Mouse (Mus musculus) kidney, embryonic 14.5 days (tissue): ENCODE measurements around the gene Hmgb1. TPM values are rescaled to one million over a fixed set of nuclear protein-coding genes. Genes with fewer than 3 reads are reported as not detected.
A peak's percentile ranks its signal among the peaks of the same experiment; 100 is the strongest.

Source experiments
- ATAC-seq: fragments of 200-750 bp; cut with Nextera tagmentation; 2 replicates; pipeline ENCODE4 v1.8.0; 2017; ENCODE audit warnings: moderate number of reproducible peaks, mild to moderate bottlenecking, moderate TSS enrichment, moderate library complexity; ENCODE audit not compliant: low FRiP score, low TSS enrichment
- H3K27ac ChIP-seq: fragments of 300-500 bp; sonication (generic); 2 replicates; pipeline ENCODE4 v1.5.1; 2014; ENCODE audit warnings: low read depth, mild to moderate bottlenecking, low read length, moderate library complexity, mixed read lengths
- H3K27me3 ChIP-seq: fragments of 300-500 bp; sonication (generic); 2 replicates; pipeline ENCODE4 v1.6.1; 2014; ENCODE audit warnings: mild to moderate bottlenecking, low read length; ENCODE audit not compliant: control insufficient read depth, insufficient read depth
- H3K36me3 ChIP-seq: fragments of 300-500 bp; sonication (generic); 2 replicates; pipeline ENCODE4 v1.6.1; 2014; ENCODE audit warnings: low read length, mixed read lengths; ENCODE audit not compliant: control insufficient read depth, insufficient read depth
- H3K4me1 ChIP-seq: fragments of 300-500 bp; sonication (generic); 2 replicates; pipeline ENCODE4 v1.6.1; 2014; ENCODE audit warnings: low read length, mixed read lengths; ENCODE audit not compliant: control insufficient read depth, insufficient read depth
- H3K4me2 ChIP-seq: fragments of 300-500 bp; sonication (generic); replicated peaks from 2 replicates; pipeline ENCODE4 v1.6.1; 2014; ENCODE audit warnings: low read depth, mild to moderate bottlenecking, low read length
- H3K4me3 ChIP-seq: fragments of 300-500 bp; sonication (generic); 2 replicates; pipeline ENCODE4 v1.5.1; 2014; ENCODE audit warnings: mild to moderate bottlenecking, low read length
- H3K9ac ChIP-seq: fragments of 300-500 bp; sonication (generic); 2 replicates; pipeline ENCODE4 v1.6.1; 2014; ENCODE audit warnings: low read depth, mild to moderate bottlenecking, low read length, moderate library complexity
- H3K9me3 ChIP-seq: fragments of 300-500 bp; sonication (generic); 2 replicates; pipeline ENCODE4 v1.6.1; 2016; ENCODE audit warnings: low read length; ENCODE audit not compliant: control insufficient read depth
- WGBS: fragments of 180-500 bp; shearing (Covaris S2); extraction: QIAGEN DNeasy Blood & Tissue Kit; methylation state at CpG from one replicate; pipeline ENCODE4 v1.1.7; 2014; 5-methylcytosine and 5-hydroxymethylcytosine counted together
- polyA plus RNA-seq: library from polyadenylated mRNA; unstranded; fragments of >200 nt; fragmentation: Nextera tagmentation; extraction: Ambion mirVana; gene quantifications from 2 replicates; pipeline ENCODE4 v1.2.1, GENCODE M21; 2014

Hmgb1 gene
- polyA plus RNA-seq, 1 experiment from 2014 or later, result 1,862 TPM

- no peaks in the 10 kb centered on the region for H3K9me3 ChIP-seq
- no peaks in the 10 kb centered on the region for H3K36me3 ChIP-seq
- no peaks in the 10 kb centered on the region for H3K4me1 ChIP-seq
- H3K4me3 ChIP-seq, result no peak overlapping the region
- H3K27me3 ChIP-seq, result no peaks in the 10 kb centered on the region
- WGBS, result 33% methylated on average over 7 of the region's 7 CpGs
- ATAC-seq, result peak; percentile 79
- no peak overlapping the region for H3K4me2 ChIP-seq
- H3K27ac ChIP-seq, result peak overlapping the region; percentile 32; the same call in 1 of the 2 replicates
- H3K9ac ChIP-seq, result no peak overlapping the region
These were observed 19.4 kb downstream of the Hmgb1 start for GRCm38 (mm10) chr5:149164881-149165280.

- no peak overlapping the region for H3K4me2 ChIP-seq
- no peak overlapping the region for H3K9ac ChIP-seq
- H3K27ac ChIP-seq, result no peak overlapping the region
- 71% methylated on average over 7 of the region's 7 CpGs for WGBS
- no peaks in the 10 kb centered on the region for H3K36me3 ChIP-seq
- H3K4me1 ChIP-seq, result no peaks in the 10 kb centered on the region
- H3K27me3 ChIP-seq, result no peaks in the 10 kb centered on the region
- no peak overlapping the region for H3K4me3 ChIP-seq
- H3K9me3 ChIP-seq, result no peaks in the 10 kb centered on the region
- ATAC-seq, result no peak
These were observed 21.4 kb downstream of the Hmgb1 start for GRCm38 (mm10) chr5:149162890-149163289.

GRCm38 (mm10) chr5:149160469-149160868 is 23.8 kb downstream of the Hmgb1 start:
- Histone ChIP-seq H3K27me3 (no peaks in the 10 kb centered on the region), H3K27ac (no peak overlapping the region), H3K9me3 (no peaks in the 10 kb centered on the region), H3K36me3 (no peaks in the 10 kb centered on the region), H3K9ac (no peak overlapping the region), H3K4me1 (no peaks in the 10 kb centered on the region), H3K4me2 (no peak overlapping the region), H3K4me3 (no peak overlapping the region)
- 82% methylated on average over 4 of the region's 4 CpGs for WGBS
- no peak for ATAC-seq

GRCm38 (mm10) chr5:149159021-149159420 is 25.3 kb downstream of the Hmgb1 start:
- no peak overlapping the region for H3K27ac ChIP-seq
- no peaks in the 10 kb centered on the region for H3K4me1 ChIP-seq
- no peaks in the 10 kb centered on the region for H3K27me3 ChIP-seq
- H3K4me2 ChIP-seq, result no peak overlapping the region
- WGBS, result 83% methylated on average over 6 of the region's 6 CpGs
- H3K36me3 ChIP-seq, result no peaks in the 10 kb centered on the region
- no peak for ATAC-seq
- H3K9me3 ChIP-seq, result no peaks in the 10 kb centered on the region
- H3K4me3 ChIP-seq, result no peak overlapping the region
- H3K9ac ChIP-seq, result no peak overlapping the region

GRCm38 (mm10) chr5:149156886-149157563 is 27.3 kb downstream of the Hmgb1 start:
- no peaks in the 10 kb centered on the region for H3K36me3 ChIP-seq
- no peak for ATAC-seq
- WGBS, result 60% methylated on average over 18 of the region's 18 CpGs
- H3K9me3 ChIP-seq, result no peaks in the 10 kb centered on the region
- no peak overlapping the region for H3K27ac ChIP-seq
- H3K4me2 ChIP-seq, result no peak overlapping the region
- no peak overlapping the region for H3K4me3 ChIP-seq
- no peaks in the 10 kb centered on the region for H3K27me3 ChIP-seq
- no peak overlapping the region for H3K9ac ChIP-seq
- H3K4me1 ChIP-seq, result no peaks in the 10 kb centered on the region

- H3K9me3 ChIP-seq, result 0 out of 2 replicates have a peak, but pooled peaks cover 6% of the 10 kb centered on the region
- H3K4me1 ChIP-seq, result no peaks in the 10 kb centered on the region
- H3K4me2 ChIP-seq, result peak overlapping the region; percentile 27
- H3K9ac ChIP-seq, result no peak overlapping the region
- WGBS, result 37% methylated on average over 12 of the region's 12 CpGs
- H3K36me3 ChIP-seq, result no peaks in the 10 kb centered on the region
- no peak for ATAC-seq
- no peaks in the 10 kb centered on the region for H3K27me3 ChIP-seq
- no peak overlapping the region for H3K4me3 ChIP-seq
- H3K27ac ChIP-seq, result peak overlapping the region; percentile 71; the same call in 1 of the 2 replicates
These were observed 31.5 kb downstream of the Hmgb1 start for GRCm38 (mm10) chr5:149152774-149153155.

- H3K4me2 ChIP-seq, result peak overlapping the region; percentile 27
- peak overlapping the region; percentile 71; the same call in 1 of the 2 replicates for H3K27ac ChIP-seq
- 0 out of 2 replicates have a peak, but pooled peaks cover 6% of the 10 kb centered on the region for H3K9me3 ChIP-seq
- no peaks in the 10 kb centered on the region for H3K36me3 ChIP-seq
- H3K4me3 ChIP-seq, result no peak overlapping the region
- 15% methylated on average over 13 of the region's 13 CpGs for WGBS
- no peaks in the 10 kb centered on the region for H3K27me3 ChIP-seq
- no peaks in the 10 kb centered on the region for H3K4me1 ChIP-seq
- ATAC-seq, result peak; percentile 87
- H3K9ac ChIP-seq, result no peak overlapping the region
These were observed 32.1 kb downstream of the Hmgb1 start for GRCm38 (mm10) chr5:149152063-149152773.

GRCm38 (mm10) chr5:149150882-149151281 is 33.4 kb downstream of the Hmgb1 start:
- Histone ChIP-seq H3K27me3 (no peaks in the 10 kb centered on the region), H3K9ac (no peak overlapping the region), H3K4me1 (no peaks in the 10 kb centered on the region), H3K4me3 (no peak overlapping the region), H3K27ac (no peak overlapping the region), H3K36me3 (no peaks in the 10 kb centered on the region), H3K9me3 (0 out of 2 replicates have a peak, but pooled peaks cover 6% of the 10 kb centered on the region), H3K4me2 (no peak overlapping the region)
- no peak for ATAC-seq
- WGBS, result 91% methylated on average over 3 of the region's 3 CpGs

GRCm38 (mm10) chr5:149147386-149148000 is 36.8 kb downstream of the Hmgb1 start:
- Histone ChIP-seq H3K27ac (no peak overlapping the region), H3K9me3 (0 out of 2 replicates have a peak, but pooled peaks cover 6% of the 10 kb centered on the region), H3K4me2 (no peak overlapping the region), H3K4me3 (no peak overlapping the region), H3K4me1 (no peaks in the 10 kb centered on the region), H3K36me3 (no peaks in the 10 kb centered on the region), H3K9ac (no peak overlapping the region), H3K27me3 (no peaks in the 10 kb centered on the region)
- no peak for ATAC-seq
- WGBS, result 77% methylated on average over 8 of the region's 8 CpGs
